Mouse (Mus musculus): ENCODE measurements around the gene Hist1h4f. TPM values are rescaled to one million over a fixed set of nuclear protein-coding genes. Genes with fewer than 3 reads are reported as not detected.
A peak's percentile ranks its signal among the peaks of the same experiment; 100 is the strongest.
"Not testable (repeated sequence)": the region's sequence is repeated elsewhere in the genome, so short reads cannot be mapped to it uniquely, and the experiment has no call there.

Gene Hist1h4f
- 1.4 and 2.7 TPM in 2 replicates for polyA plus RNA-seq (2014; fragmentation: Nextera tagmentation; extraction: Ambion mirVana)

- peak within 1 kb of the TSS; percentile 76 for H3K4me2 ChIP-seq
- under 1% methylated on average over 47 of the region's 47 CpGs for WGBS
- H3K27ac ChIP-seq (ENCODE audit: low read depth) = peak within 1 kb of the TSS; percentile 98
- not testable (repeated sequence) for H3K27me3 ChIP-seq (ENCODE audit: insufficient read depth, low read length); H3K4me1 ChIP-seq (ENCODE audit: insufficient read depth); H3K36me3 ChIP-seq (ENCODE audit: insufficient read depth); H3K9me3 ChIP-seq (ENCODE audit: low read depth, low read length)
- peak; percentile 82 for ATAC-seq (ENCODE audit: insufficient read depth)
- H3K4me3 ChIP-seq (ENCODE audit: low read depth, low read length) = peak within 1 kb of the TSS; percentile 46
- peak; percentile 98 for DNase-seq
- peak within 1 kb of the TSS; percentile 72 for H3K9ac ChIP-seq
These were observed at the start of gene Hist1h4f for GRCm38 (mm10) chr13:23551146-23551834. Hist1h4f (minus strand) TSS chr13:23551648.

- H3K27me3 ChIP-seq (ENCODE audit: insufficient read depth, low read length) = no peaks in the 10 kb centered on the region
- no peak overlapping the region for H3K9ac ChIP-seq
- peaks cover 4% of the 10 kb centered on the region; the same call in 1 of the 2 replicates for H3K4me1 ChIP-seq (ENCODE audit: insufficient read depth)
- peak; percentile 93 for DNase-seq
- 4% methylated on average over 9 of the region's 9 CpGs for WGBS
- peak; percentile 82 for TF ChIP-seq CTCF (IDR thresholded peaks at IDR 0.05; ENCODE audit: low read depth)
- H3K4me2 ChIP-seq = no peak overlapping the region
- no peak overlapping the region for H3K27ac ChIP-seq (ENCODE audit: low read depth)
- no peaks in the 10 kb centered on the region for H3K36me3 ChIP-seq (ENCODE audit: insufficient read depth)
- peak; percentile 52; the same call in 1 of the 2 replicates for ATAC-seq (ENCODE audit: insufficient read depth)
- H3K9me3 ChIP-seq (ENCODE audit: low read depth, low read length) = no peaks in the 10 kb centered on the region
- no peak overlapping the region for H3K4me3 ChIP-seq (ENCODE audit: low read depth, low read length)
These were observed 46.5 kb upstream of the Hist1h4f start for GRCm38 (mm10) chr13:23597957-23598356.

- WGBS = 85% methylated on average over 7 of the region's 7 CpGs
- ATAC-seq (ENCODE audit: insufficient read depth) = no peak
- Histone ChIP-seq H3K9me3 (ENCODE audit: low read depth, low read length) (no peaks in the 10 kb centered on the region), H3K4me2 (no peak overlapping the region), H3K4me3 (ENCODE audit: low read depth, low read length) (no peak overlapping the region), H3K36me3 (ENCODE audit: insufficient read depth) (no peaks in the 10 kb centered on the region), H3K9ac (no peak overlapping the region), H3K27me3 (ENCODE audit: insufficient read depth, low read length) (no peaks in the 10 kb centered on the region), H3K27ac (ENCODE audit: low read depth) (no peak overlapping the region), H3K4me1 (ENCODE audit: insufficient read depth) (peaks cover 4% of the 10 kb centered on the region; the same call in 1 of the 2 replicates)
- DNase-seq = no peak
- TF ChIP-seq CTCF (IDR thresholded peaks at IDR 0.05; ENCODE audit: low read depth) = no peak
These were observed 44.3 kb upstream of the Hist1h4f start for GRCm38 (mm10) chr13:23595622-23596372.

- H3K9ac ChIP-seq = no peak overlapping the region
- TF ChIP-seq CTCF (IDR thresholded peaks at IDR 0.05; ENCODE audit: low read depth) = no peak
- no peak for ATAC-seq (ENCODE audit: insufficient read depth)
- H3K4me3 ChIP-seq (ENCODE audit: low read depth, low read length) = no peak overlapping the region
- no peak overlapping the region for H3K27ac ChIP-seq (ENCODE audit: low read depth)
- WGBS = 72% methylated on average over 2 of the region's 2 CpGs
- no peak overlapping the region for H3K4me2 ChIP-seq
- H3K4me1 ChIP-seq (ENCODE audit: insufficient read depth) = peaks cover 4% of the 10 kb centered on the region; the same call in 1 of the 2 replicates
- no peaks in the 10 kb centered on the region for H3K9me3 ChIP-seq (ENCODE audit: low read depth, low read length)
- H3K36me3 ChIP-seq (ENCODE audit: insufficient read depth) = no peaks in the 10 kb centered on the region
- DNase-seq = no peak
- H3K27me3 ChIP-seq (ENCODE audit: insufficient read depth, low read length) = no peaks in the 10 kb centered on the region
These were observed 43.7 kb upstream of the Hist1h4f start for GRCm38 (mm10) chr13:23595185-23595584.

GRCm38 (mm10) chr13:23593051-23593770 lies 41.8 kb upstream of the Hist1h4f start:
- DNase-seq (peak; percentile 37), ATAC-seq (ENCODE audit: insufficient read depth) (no peak)
- no peaks in the 10 kb centered on the region for H3K36me3 ChIP-seq (ENCODE audit: insufficient read depth)
- no peak overlapping the region for H3K4me2 ChIP-seq
- TF ChIP-seq CTCF (IDR thresholded peaks at IDR 0.05; ENCODE audit: low read depth) = no peak
- no peaks in the 10 kb centered on the region for H3K27me3 ChIP-seq (ENCODE audit: insufficient read depth, low read length)
- H3K9ac ChIP-seq = peak overlapping the region; percentile 20; the same call in 1 of the 2 replicates
- peak overlapping the region; percentile 83 for H3K27ac ChIP-seq (ENCODE audit: low read depth)
- no peaks in the 10 kb centered on the region for H3K9me3 ChIP-seq (ENCODE audit: low read depth, low read length)
- no peak overlapping the region for H3K4me3 ChIP-seq (ENCODE audit: low read depth, low read length)
- peaks cover 4% of the 10 kb centered on the region; the same call in 1 of the 2 replicates for H3K4me1 ChIP-seq (ENCODE audit: insufficient read depth)
- 70% methylated on average over 5 of the region's 5 CpGs for WGBS

GRCm38 (mm10) chr13:23592614-23593013 lies 41.2 kb upstream of the Hist1h4f start:
- DNase-seq (no peak), ATAC-seq (ENCODE audit: insufficient read depth) (no peak)
- 84% methylated on average over 7 of the region's 7 CpGs for WGBS
- H3K27me3 ChIP-seq (ENCODE audit: insufficient read depth, low read length) = no peaks in the 10 kb centered on the region
- TF ChIP-seq CTCF (IDR thresholded peaks at IDR 0.05; ENCODE audit: low read depth) = no peak
- H3K36me3 ChIP-seq (ENCODE audit: insufficient read depth) = no peaks in the 10 kb centered on the region
- no peak overlapping the region for H3K4me2 ChIP-seq
- peak overlapping the region; percentile 20; the same call in 1 of the 2 replicates for H3K9ac ChIP-seq
- H3K4me3 ChIP-seq (ENCODE audit: low read depth, low read length) = no peak overlapping the region
- H3K9me3 ChIP-seq (ENCODE audit: low read depth, low read length) = no peaks in the 10 kb centered on the region
- peak overlapping the region; percentile 83; the same call in 1 of the 2 replicates for H3K27ac ChIP-seq (ENCODE audit: low read depth)
- peaks cover 4% of the 10 kb centered on the region; the same call in 1 of the 2 replicates for H3K4me1 ChIP-seq (ENCODE audit: insufficient read depth)

GRCm38 (mm10) chr13:23591886-23592285 lies 40.4 kb upstream of the Hist1h4f start:
- DNase-seq; ATAC-seq (ENCODE audit: insufficient read depth): not testable (repeated sequence)

More at GRCm38 (mm10) chr13:23591886-23592285, 40.4 kb upstream of the Hist1h4f start:
- not testable (repeated sequence) for H3K4me1 ChIP-seq (ENCODE audit: insufficient read depth); H3K4me2 ChIP-seq; H3K27ac ChIP-seq (ENCODE audit: low read depth); H3K4me3 ChIP-seq (ENCODE audit: low read depth, low read length); H3K36me3 ChIP-seq (ENCODE audit: insufficient read depth); H3K9me3 ChIP-seq (ENCODE audit: low read depth, low read length); H3K27me3 ChIP-seq (ENCODE audit: insufficient read depth, low read length); H3K9ac ChIP-seq
- WGBS = 70% methylated on average over 6 of the region's 7 CpGs
